Mouse (Mus musculus) kidney, adult 2 months (tissue): ENCODE data around the gene Slc44a1. TPM values are rescaled to one million over a fixed set of nuclear protein-coding genes. Genes with fewer than 3 reads are reported as not detected.

ENCODE experiments used
- DNase-seq: peaks from one replicate; pipeline ENCODE4 v3.0.0; 2021
- H3K27ac ChIP-seq: fragments of 200-500 bp; 2 replicates; pipeline ENCODE4 v1.5.1; 2012; ENCODE audit warnings: low read depth, low read length, control low read depth, inconsistent platforms; ENCODE audit not compliant: insufficient read depth
- H3K27me3 ChIP-seq: fragments of 200-500 bp; replicated peaks from 2 replicates; pipeline ENCODE4 v1.6.1; 2012; ENCODE audit warnings: mild to moderate bottlenecking, moderate library complexity, low read length, inconsistent platforms; ENCODE audit not compliant: control insufficient read depth, insufficient read depth
- H3K36me3 ChIP-seq: fragments of 200-500 bp; 2 replicates; pipeline ENCODE4 v1.6.1; 2012; ENCODE audit warnings: mild to moderate bottlenecking, moderate library complexity, low read length, inconsistent platforms; ENCODE audit not compliant: control insufficient read depth, insufficient read depth
- H3K4me1 ChIP-seq: fragments of 200-500 bp; 2 replicates; pipeline ENCODE4 v1.6.1; 2011; ENCODE audit warnings: low read length; ENCODE audit not compliant: control insufficient read depth, insufficient read depth
- H3K4me3 ChIP-seq: fragments of 200-500 bp; 2 replicates; pipeline ENCODE4 v1.5.1; 2011; ENCODE audit warnings: mild to moderate bottlenecking, low read depth, low read length, control low read depth; ENCODE audit not compliant: insufficient read depth
- CTCF ChIP-seq: fragments of 200-500 bp; conservative IDR thresholded peaks from 2 replicates; pipeline ENCODE4 v1.5.1; 2011; ENCODE audit warnings: low read depth, mild to moderate bottlenecking, control low read depth, low read length, moderate library complexity, mixed read lengths; ENCODE audit not compliant: insufficient read depth, insufficient read length
- POLR2A ChIP-seq: fragments of 200-500 bp; IDR thresholded peaks from one replicate; pipeline ENCODE4 v1.6.1; 2011; ENCODE audit warnings: low read depth, low read length, control low read depth
- WGBS: fragments of 180-500 bp; shearing (Covaris S2); methylation state at CpG from one replicate; pipeline ENCODE4 v1.1.7; 2018; 5-methylcytosine and 5-hydroxymethylcytosine counted together
- polyA plus RNA-seq: library from polyadenylated mRNA; depleted of rRNA; stranded (reverse); fragments of >200 nt; gene quantifications from 2 replicates; pipeline ENCODE4 v1.2.3, GENCODE M21; 2012

Gene Slc44a1
- polyA plus RNA-seq, 1 experiment: 26.5 TPM

DNA sequence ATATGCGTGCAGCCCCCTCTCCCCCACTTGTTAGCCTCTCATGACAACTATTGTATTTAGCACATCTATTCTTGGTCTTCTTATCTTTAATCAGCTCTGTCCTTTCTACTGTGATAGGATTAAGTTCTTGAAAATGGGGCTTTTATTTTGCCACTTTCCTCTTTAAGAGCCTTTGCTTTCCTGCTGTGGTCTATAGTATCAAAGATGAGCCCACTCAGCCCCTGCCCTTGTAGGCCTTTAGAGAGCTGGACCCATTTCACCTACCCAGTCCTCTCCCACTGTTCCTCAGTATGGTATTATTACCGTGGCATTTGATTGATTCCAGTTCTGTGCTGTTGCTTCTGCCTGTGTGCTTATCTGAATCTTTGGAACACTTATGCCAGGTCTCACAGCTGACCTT, 55.4 kb downstream of the Slc44a1 start:
- Histone ChIP-seq H3K27ac (no peak overlapping the region), H3K36me3 (no peaks in the 10 kb centered on the region), H3K4me3 (no peak overlapping the region), H3K4me1 (no peaks in the 10 kb centered on the region), H3K27me3 (no peaks in the 10 kb centered on the region)
- no peak for DNase-seq
- no peak for TF ChIP-seq CTCF
- TF ChIP-seq POLR2A: no peak
- 61% methylated on average over 2 of the region's 2 CpGs for WGBS

DNA sequence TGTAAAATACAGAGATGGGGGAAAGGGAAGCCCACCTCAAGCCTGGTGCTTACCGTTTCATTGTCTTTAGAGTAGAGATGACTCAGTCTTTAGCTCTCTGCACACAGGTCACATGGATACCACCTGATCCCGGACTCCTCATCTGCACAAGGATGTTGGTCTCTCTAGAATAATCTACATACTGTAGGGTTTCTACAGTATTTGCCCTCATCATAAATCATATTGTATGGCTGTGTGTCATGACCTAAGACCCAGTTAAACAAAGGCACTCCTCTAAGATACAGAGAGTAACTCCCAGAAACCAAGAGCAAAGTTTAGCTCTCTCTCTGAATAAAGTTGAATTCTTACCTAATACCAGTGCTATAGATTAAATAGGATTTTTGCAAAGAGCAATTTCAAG, 62.6 kb downstream of the Slc44a1 start:
- no peak for DNase-seq
- 94% methylated on average over 2 of the region's 2 CpGs for WGBS
- Histone ChIP-seq H3K27ac (no peak overlapping the region), H3K27me3 (no peaks in the 10 kb centered on the region), H3K36me3 (no peaks in the 10 kb centered on the region), H3K4me1 (no peaks in the 10 kb centered on the region), H3K4me3 (no peak overlapping the region)
- TF ChIP-seq POLR2A (no peak), CTCF (no peak)

DNA sequence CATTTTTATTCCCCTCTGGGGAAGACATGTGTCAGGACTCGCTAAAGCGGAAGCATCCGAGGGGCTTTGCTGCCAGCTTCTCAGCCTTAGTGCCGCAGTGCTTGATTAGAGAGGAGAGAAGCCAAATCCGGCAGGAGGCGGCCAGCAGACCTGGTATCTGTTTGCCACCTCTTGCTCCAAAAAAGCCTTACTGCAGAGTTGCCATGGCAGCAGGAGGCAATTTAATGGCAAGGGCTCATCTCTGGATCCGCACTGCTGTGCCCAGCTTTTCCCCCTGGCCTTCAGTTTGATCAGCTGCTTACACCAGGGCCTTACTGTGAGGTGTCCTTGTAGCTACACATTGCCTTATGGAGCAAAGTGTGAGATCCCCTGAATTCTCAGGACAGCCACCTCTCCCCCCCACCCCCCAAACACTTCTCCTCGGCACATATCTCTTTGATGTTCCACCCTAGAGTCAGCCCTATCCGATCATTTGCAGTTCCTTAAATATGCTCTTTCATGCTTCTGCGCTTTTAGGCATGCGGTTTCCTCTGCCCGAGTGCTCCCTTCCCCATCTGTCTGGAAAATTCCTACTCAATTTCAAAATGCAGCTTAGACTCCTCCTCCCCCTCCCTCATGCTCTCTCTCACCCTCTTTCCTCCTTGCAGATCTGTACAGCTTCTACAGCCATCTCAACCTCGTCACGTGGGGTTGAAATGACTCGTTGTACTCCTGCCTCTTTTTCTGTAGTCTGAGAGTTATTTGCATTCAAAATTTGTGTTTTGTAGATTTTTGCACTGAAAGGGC, 72.1 kb downstream of the Slc44a1 start:
- TF ChIP-seq POLR2A: no peak
- no peak for TF ChIP-seq CTCF
- Histone ChIP-seq H3K4me3 (no peak overlapping the region), H3K4me1 (peaks cover 3% of the 10 kb centered on the region; the same call in 1 of the 2 replicates), H3K36me3 (no peaks in the 10 kb centered on the region), H3K27me3 (no peaks in the 10 kb centered on the region), H3K27ac (peak overlapping the region; percentile 84)
- 40% methylated on average over 15 of the region's 15 CpGs for WGBS
- peak; percentile 71 for DNase-seq

DNA sequence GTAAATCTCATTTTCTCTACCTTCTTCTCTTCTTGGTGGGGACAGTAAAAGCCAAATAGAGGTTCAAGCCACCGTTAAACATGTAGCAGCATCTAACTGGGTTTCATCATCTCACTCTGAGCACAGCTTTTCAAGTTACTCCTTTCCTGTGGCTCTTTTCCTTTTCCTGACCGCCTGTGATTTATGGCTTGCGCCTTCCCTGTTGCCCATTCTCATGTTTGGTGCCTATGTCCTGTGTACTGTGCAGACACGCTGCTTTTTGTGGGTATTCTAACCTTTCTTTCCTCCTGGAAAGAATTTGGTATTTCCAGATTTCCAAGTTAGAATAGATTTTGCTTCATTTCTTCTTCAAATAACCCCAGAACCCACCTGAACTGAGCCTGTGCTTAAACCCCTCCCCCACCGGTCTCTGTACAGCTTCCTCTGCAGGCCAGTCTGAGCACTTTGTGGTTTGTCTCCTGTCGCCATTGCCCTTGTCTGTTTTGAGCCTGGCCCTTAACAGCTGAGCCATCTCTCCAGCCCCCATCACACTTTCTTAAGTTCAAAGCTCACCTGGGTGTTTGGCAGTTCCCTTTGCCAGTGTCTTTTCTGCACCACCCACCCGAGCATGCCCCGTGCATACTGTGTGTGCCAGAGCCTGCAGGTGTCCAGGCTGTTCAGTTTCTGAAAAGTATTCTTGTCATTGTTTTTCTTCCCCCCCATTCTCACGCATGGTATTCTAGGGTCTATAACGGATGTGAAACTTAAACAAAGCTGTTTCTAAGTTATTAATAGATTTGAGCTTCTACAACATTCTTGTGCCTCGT, 73.3 kb downstream of the Slc44a1 start:
- peak overlapping the region; percentile 61 for H3K27ac ChIP-seq
- H3K4me3 ChIP-seq: no peak overlapping the region
- H3K36me3 ChIP-seq: no peaks in the 10 kb centered on the region; the same call in 1 of the 2 replicates
- H3K27me3 ChIP-seq: no peaks in the 10 kb centered on the region
- no peak for TF ChIP-seq POLR2A
- no peak for TF ChIP-seq CTCF
- 62% methylated on average over 11 of the region's 11 CpGs for WGBS
- H3K4me1 ChIP-seq: peaks cover 3% of the 10 kb centered on the region; the same call in 1 of the 2 replicates
- peak; percentile 71 for DNase-seq

DNA sequence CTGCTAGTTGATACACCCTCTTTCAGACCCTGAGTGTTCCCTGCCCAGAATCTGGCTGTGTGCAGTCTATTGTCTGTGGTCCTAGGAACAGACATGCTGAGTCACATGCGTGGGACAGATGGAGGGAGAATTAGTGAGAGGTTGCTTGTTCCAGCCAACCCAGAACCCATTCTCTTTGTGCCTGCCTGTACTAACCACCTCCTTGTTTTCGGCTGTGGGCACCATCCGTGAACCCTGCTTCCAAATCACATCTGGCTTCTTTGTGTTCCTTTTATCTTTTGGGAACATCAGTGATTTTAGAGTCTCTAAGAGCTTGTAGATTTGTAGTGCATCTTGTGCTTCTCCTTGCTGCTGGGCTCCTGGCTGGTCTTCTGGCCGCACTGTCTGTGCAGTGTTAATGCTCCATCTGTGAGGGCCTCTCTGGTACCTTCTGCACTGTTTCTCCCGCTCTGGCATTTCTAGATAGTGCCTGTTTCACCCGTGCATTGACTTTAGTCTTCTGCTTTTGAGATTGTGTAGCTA, 75.9 kb downstream of the Slc44a1 start:
- Histone ChIP-seq H3K4me3 (no peak overlapping the region), H3K27ac (no peak overlapping the region), H3K4me1 (peaks cover 3% of the 10 kb centered on the region; the same call in 1 of the 2 replicates), H3K27me3 (no peaks in the 10 kb centered on the region), H3K36me3 (no peaks in the 10 kb centered on the region; the same call in 1 of the 2 replicates)
- no peak for DNase-seq
- TF ChIP-seq POLR2A: no peak
- TF ChIP-seq CTCF: no peak
- WGBS: 85% methylated on average over 6 of the region's 6 CpGs

DNA sequence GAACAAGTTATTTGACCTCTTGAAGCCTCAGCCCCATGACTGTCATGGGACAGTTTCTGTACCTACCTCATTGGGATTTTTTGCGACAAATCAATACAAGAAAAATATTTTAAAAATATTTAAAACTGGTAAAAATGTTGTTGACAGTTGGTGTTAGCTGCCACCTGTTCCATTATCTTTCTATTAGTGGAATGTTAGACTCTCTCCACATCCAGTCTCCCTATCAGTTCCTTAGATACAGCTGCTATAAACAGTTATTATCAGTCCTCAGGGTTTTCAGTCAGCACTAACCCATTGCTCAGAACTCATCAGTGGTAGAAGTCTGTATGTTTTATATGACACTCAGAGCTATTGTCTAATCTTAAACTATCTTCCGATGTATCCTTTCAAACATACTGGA, 79.2 kb downstream of the Slc44a1 start:
- Histone ChIP-seq H3K27me3 (no peaks in the 10 kb centered on the region), H3K36me3 (no peaks in the 10 kb centered on the region; the same call in 1 of the 2 replicates), H3K4me1 (no peaks in the 10 kb centered on the region), H3K4me3 (no peak overlapping the region), H3K27ac (no peak overlapping the region)
- WGBS: 95% methylated on average over 2 of the region's 2 CpGs
- no peak for DNase-seq
- TF ChIP-seq POLR2A: no peak
- no peak for TF ChIP-seq CTCF

DNA sequence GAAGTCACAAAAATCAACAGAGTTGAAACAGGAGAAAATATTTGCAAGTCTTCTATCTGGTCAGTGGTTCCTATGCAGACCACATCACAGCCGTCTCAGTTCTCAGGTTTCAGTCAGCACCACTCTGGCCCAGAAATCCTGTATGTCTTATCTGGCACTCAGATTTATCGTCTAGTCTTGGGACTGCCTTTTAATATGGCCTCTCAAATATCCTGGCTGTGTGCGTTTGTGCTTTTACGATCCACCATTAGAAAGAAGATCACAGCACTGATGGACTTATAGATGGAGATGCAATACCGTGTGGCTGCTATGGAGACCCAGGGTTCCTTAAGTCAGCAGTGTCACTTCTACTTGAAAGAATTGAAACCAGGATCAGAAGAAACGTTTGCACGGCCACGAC, 80.8 kb downstream of the Slc44a1 start:
- H3K4me1 ChIP-seq: no peaks in the 10 kb centered on the region
- H3K27ac ChIP-seq: no peak overlapping the region
- H3K27me3 ChIP-seq: no peaks in the 10 kb centered on the region
- H3K36me3 ChIP-seq: no peaks in the 10 kb centered on the region; the same call in 1 of the 2 replicates
- DNase-seq: no peak
- no peak overlapping the region for H3K4me3 ChIP-seq
- no peak for TF ChIP-seq CTCF
- no peak for TF ChIP-seq POLR2A
- WGBS: 61% methylated on average over 8 of the region's 8 CpGs
